Mouse (Mus musculus) adrenal gland, postnatal 25 days (tissue): ENCODE measurements around the gene Sema7a. TPM values are rescaled to one million over a fixed set of nuclear protein-coding genes. Genes with fewer than 3 reads are reported as not detected.

Source experiments
- DNase-seq: peaks from one replicate; pipeline ENCODE4 v3.0.0; 2021; ENCODE audit warnings: mixed read lengths
- total RNA-seq: library from RNA; stranded (reverse); gene quantifications from 2 replicates; pipeline ENCODE4 v1.2.3, GENCODE M21; 2021

Sema7a gene
- total RNA-seq, 1 experiment from 2014 or later = 8.6 TPM

DNA sequence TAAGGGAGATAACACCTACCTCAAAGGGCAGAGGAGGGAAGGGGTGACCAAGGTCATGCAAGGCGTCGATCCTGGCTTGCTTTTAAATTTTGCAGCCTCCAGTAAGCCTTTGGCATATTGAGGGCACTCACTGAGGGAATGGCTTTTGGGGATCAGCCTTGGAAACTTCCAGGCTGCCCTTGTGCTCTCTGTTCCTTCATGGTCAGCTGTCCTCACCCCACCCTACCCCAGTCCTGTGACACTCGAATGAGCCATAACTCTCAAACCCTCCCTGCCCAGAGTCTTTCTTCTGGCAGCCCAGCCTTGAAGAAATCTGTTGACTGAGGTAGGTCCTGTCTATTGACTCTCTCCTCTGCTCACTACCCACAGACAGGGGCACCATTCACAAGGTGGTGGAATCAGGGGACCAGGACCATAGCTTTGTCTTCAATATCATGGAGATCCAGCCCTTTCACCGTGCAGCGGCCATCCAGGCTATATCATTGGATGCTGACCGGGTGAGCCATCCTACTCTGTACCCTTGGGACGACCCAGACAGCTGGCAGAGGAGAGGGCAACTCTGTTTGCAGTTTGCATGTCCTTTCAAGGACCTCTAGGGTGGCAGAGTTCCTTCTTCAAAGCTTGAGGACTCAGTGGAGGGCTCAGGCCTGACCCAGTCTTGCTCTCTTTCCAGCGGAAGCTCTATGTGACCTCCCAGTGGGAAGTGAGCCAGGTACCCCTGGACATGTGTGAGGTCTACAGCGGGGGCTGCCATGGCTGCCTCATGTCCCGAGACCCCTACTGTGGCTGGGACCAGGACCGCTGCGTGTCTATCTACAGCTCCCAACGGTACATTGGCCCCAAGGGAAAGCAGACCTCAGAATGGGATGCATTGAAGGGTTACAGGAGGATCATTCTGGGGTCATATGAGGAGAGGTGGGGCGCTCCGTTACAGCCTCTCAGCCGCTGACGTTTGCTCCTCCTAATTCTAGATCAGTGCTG, 20.3 kb downstream of the Sema7a start:
- no peak for DNase-seq

DNA sequence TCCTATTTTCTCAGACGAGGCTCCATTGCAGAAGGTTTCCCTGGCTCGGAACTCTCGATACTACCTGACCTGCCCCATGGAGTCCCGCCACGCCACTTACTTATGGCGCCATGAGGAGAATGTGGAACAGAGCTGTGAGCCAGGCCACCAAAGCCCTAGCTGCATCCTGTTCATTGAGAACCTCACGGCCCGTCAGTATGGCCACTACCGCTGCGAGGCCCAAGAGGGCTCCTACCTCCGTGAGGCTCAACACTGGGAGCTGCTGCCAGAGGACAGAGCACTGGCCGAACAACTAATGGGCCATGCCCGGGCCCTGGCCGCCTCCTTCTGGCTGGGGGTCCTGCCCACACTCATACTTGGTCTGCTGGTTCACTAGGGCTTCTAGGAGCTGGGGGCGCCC, 21.3 kb downstream of the Sema7a start:
- DNase-seq = no peak

DNA sequence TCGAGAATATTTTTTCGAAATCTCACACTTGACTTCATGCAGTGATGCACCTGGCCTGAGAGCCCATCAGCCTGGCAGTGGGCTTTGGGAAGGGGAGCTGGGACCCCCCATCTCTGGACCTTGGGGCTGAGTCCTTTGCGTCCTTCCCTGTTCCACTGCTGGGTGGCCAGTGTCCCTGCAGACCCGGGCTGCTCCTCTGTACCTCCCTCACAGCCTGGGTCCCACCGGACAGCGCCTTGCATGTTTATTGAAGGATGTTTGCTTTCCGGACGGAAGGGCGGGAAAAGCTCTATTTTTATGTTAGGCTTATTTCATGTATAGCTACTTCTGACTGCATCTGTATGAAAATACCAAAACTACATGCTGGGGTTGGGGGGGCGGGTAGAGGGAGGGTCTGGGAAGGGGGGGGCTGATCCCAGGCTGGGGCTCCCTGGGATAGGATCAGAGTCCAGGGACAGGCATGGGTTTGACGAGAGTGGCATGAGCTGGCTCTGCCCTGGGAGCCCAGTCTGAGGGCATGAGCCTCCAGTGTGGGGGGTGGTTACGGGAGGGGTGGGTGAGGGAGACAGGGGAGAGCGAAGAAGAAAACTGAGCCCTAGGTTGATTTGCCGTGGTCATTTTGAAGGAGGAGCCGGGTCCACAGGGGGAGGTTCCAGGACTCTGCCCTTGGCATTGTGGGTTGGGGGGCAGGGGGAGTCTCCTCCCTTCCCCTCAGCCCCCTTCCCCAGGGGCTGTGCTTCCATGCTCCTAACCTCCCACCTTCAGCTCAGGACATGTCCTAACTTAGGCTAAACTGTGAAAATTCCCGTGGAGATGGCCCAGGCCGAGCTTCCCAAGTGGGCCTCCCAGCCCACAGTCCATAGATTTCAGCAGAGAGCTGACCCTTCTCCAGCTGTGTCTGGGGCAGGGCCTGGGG, 22.2 kb downstream of the Sema7a start:
- DNase-seq = no peak

DNA sequence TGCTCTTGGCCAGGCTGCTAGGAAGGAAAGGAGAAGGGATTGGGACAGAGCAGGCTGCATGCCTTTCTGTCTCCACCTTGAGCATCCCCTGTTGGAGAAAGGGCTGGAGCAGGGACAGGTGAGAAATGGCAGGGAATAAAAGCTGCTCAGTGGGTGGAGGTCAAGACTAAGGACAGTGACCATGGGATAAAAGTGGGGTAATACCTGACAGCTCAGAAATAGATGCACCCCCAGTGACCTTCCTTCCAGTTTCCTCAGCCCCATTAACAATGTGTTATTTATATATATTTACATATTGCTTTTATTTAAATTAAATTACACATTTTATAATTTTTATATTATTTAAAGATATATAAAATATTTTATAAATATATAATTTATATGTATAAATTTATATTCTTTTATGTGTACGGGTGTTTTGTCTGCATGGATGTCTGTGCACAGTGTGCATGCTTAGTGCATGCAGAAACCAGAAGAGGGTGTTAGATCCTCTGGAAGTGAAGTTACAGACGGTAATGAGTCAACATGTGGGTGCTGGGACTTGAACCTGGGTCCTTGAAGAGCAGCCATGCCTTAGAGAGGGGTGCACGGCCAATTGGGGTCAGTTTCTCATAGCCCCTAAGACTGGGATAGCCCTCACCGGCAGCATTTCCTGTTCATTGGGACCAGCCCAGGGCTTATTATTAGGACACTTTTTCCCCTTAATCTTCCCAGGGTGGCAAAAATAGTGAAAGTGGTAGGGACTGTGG, 23.5 kb downstream of the Sema7a start:
- DNase-seq = no peak

DNA sequence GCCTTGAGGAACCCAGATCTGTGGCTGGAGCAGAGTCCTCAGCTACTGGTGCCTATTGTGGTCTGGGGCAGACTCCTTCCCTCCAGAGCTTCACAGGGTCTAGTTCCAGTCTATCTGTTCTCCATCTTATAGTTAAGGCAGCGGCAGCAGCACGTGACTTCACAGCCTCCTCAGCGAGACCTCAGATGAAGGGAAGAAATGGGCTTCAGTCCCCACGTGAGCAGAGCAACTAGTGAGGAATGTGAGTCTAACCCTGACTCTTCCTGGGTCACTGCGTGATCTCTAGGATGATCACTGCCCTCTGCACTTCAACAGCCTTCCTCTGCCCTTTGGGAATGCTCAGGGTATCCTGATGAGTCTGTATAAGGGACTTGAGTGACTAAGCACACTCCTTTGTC, 24.1 kb downstream of the Sema7a start:
- no peak for DNase-seq

GRCm38 (mm10) chr9:57964528-57965250, 24.8 kb downstream of the Sema7a start:
- no peak for DNase-seq

DNA sequence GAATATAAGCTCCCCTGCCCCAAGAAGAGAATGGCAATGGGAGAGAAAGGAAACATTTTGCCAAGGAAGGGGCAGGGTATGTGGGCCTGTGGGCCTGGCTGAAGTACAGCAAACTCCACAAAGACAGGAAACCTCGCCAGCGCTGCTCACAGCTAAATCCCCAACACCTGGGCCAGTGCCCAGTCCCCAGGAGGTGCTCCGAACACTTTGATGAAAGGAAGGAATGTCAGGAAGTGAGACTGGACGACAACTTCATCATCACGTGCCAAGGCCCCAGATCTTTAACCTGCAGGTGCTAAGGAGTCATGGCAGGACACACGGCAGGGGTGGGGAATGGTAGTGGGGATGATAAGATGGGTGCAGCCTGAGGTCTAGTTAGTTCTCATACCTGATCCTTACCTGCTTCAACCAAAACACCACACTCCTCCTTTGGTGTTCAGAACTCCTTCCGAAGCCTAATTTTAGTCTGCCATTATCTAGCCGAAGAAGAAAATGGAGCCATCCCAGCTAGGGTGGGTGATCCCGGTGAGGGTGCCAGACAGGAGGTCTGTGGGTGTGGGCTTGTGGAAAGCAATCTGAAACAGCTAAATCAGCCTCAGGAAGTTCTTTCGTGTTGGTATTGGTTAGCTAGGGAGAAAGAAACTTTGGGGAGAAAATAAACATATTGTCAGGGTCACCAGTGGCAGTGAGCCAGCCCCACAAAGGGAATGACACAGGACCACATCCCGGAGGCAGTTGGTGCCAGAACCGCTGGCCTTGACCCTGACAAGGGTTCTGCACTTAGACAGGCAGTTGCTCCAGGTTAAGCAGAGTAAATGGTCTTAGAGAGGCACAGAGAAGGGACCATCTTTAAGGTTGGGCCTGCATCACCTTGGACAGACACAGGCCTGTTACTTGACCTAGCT, 25.6 kb downstream of the Sema7a start:
- DNase-seq = peak; percentile 87

- peak; percentile 43 for DNase-seq
Observed at GRCm38 (mm10) chr9:57967237-57967960, 27.5 kb downstream of the Sema7a start.

DNA sequence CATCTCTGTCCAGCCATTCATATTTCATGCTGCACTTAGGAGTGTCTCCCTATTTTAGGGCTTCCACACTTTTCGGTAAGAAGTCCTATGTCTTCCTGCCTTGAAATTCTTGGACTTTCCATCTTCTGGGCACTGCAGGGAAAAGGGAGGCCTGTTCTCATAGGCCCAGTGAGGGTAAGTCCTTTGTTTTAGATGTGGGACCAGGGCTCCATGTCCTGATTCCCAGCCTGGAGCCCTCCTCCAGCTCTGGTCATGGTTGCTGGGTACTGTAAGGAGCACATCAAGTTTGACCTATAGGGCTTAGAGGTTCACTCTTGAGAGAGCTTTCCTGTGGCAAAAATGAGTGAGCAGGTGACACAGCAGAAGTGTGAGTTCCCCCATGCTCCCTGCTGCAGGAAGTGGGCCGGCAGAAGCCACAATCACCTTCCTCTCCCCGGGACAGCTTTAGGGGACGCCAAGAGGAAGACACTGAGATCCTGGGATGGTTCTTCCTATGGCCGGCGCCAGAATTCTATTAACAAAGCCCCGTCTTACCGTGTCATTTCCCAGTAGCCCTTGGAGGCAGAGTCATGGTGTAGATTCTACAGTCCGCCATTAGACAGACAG, 28.4 kb downstream of the Sema7a start:
- no peak for DNase-seq

GRCm38 (mm10) chr9:57968783-57969542, 29.1 kb downstream of the Sema7a start:
- DNase-seq = no peak

DNA sequence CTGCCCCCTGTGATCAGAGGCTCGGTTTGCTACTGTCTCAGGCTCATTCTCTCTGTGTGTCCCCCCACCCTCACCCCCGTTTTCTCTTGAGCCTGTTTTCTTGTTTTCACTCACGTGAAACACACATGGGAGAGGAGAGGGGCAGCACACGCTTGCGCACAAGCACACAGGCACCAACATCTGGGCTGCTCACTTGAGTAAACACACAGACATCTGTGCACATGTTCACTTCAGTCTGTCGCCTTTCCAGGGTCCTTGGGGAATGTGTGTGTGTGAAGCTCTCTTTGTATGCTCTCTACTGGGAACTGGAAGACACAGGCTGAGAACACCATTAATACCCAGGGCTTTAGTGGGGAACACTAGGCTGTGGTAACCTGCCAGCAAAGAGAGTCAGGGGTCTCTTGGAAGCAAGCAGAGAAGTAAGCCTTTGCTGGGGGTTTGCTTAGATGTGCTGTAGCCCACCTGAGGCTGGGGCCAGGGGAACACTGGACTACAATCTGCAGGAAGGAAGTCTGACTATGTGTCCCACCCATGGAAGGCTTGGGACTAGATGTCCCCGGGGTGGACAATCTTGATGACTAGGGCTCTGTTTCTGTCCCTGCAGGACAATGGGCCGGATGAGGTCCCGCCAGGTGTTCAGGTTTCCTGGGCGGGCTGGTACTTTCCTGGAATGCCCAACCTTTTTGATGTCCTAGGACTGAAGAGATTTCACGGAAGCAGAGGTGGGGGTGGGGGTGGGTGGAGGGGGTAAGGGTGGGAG, 30.0 kb downstream of the Sema7a start:
- no peak for DNase-seq

GRCm38 (mm10) chr9:57971413-57971812, 31.5 kb downstream of the Sema7a start:
- DNase-seq = no peak

GRCm38 (mm10) chr9:57972141-57972591, 32.3 kb downstream of the Sema7a start:
- no peak for DNase-seq

- DNase-seq = no peak
Observed at GRCm38 (mm10) chr9:57972776-57973439, 33.0 kb downstream of the Sema7a start.

DNA sequence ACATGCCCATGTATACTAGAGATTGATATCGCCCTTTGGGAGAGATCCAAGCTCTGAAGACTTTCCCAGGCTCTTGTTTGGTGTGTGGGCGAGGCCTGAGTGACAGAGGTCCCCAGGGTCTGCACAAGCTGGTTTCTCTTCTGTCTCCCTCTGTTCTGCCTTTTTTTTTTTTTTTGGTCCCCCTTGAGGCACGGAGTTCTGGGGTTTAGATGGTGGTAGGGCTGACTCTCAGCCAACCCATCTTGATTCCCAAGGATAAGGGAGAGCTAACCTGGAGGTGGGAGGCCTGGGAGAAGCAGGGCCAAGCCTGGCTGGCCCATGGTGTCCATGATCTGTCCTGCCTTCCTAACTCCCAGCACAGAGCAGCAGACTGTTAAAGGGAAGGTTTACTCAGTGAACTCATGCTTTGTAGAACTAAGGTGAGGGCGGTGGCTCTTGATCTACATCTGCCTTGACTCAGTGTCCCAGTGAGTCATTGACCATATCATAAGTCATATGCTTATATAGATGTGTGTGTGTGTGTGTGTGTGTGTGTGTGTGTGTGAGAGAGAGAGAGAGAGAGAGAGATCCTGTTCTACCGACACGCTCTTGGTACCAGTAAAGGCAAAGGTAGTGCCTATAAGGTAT, 33.6 kb downstream of the Sema7a start:
- DNase-seq = no peak

- DNase-seq = no peak
Observed at GRCm38 (mm10) chr9:57974221-57974620, 34.3 kb downstream of the Sema7a start.
